Mouse (Mus musculus) brain, embryonic 14.5 days (tissue): Measurements from ENCODE around the gene Kctd11.

Source experiments
- CTCF ChIP-seq: fragments of 200-500 bp; IDR thresholded peaks from 2 replicates; pipeline ENCODE4 v1.5.1; 2012; ENCODE audit warnings: inconsistent platforms, mild to moderate bottlenecking, moderate library complexity, borderline replicate concordance; ENCODE audit not compliant: insufficient read depth, insufficient read length; ENCODE audit errors: extremely low read depth
- POLR2A ChIP-seq: fragments of 200-500 bp; IDR thresholded peaks from 2 replicates; pipeline ENCODE4 v1.6.1; 2012; ENCODE audit warnings: mild to moderate bottlenecking, inconsistent platforms, borderline replicate concordance; ENCODE audit not compliant: poor library complexity, insufficient read depth, insufficient read length, severe bottlenecking; ENCODE audit errors: extremely low read depth

- no peak for TF ChIP-seq CTCF
- no peak for TF ChIP-seq POLR2A
Measured at GRCm38 (mm10) chr11:69908645-69909044, 27.4 kb upstream of the Kctd11 start.
